ENCODE assay signal across 22 mouse cellular contexts in the genomic region with DNA sequence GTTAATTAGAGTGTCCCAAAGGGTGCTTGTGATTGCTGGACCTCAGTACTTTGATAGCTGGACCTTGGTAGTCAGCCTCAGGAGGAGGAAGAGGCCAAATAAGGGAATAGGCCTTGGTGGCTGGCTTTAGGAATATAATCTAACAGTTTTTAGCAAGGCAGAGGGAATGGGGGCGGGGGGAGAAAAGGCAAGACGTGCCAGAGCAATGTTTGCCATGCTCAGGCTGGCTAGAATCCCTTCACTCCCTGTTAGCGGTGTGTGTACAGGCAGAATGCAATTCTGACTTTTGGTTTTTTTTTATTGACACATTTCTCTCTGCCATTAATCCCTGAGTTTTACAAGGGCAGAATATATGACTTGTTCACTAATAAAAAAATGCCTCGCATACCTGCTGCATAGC.
"Had no signal": no experiment of that assay in that cellular context is flagged by ENCODE, and none has a peak within 500 bp of the region (broad histone marks: within the 10 kb centered on the region; RNA-seq: fewer than 3 reads in every experiment).

No protein-coding gene starts in this region.

- H3K4me1 ChIP-seq: intestine, embryonic 15.5 days had no signal

- H3K9ac ChIP-seq: intestine, embryonic 15.5 days; limb, embryonic 12.5 days; limb, embryonic 15.5 days; liver, embryonic 14.5 days; liver, postnatal 0 days; lung, embryonic 14.5 days; midbrain, embryonic 12.5 days; neural tube, embryonic 13.5 days had no signal

- H3K4me2 ChIP-seq: intestine, embryonic 15.5 days; limb, embryonic 12.5 days; limb, embryonic 15.5 days; liver, embryonic 11.5 days; lung, embryonic 14.5 days; midbrain, embryonic 12.5 days; neural tube, embryonic 13.5 days had no signal

- H3K27me3 ChIP-seq: intestine, embryonic 15.5 days; limb, embryonic 12.5 days; limb, embryonic 15.5 days; midbrain, embryonic 12.5 days; neural tube, embryonic 13.5 days had no signal

- ATAC-seq: intestine, embryonic 15.5 days; liver, postnatal 0 days; lung, postnatal 0 days; midbrain, embryonic 16.5 days had no signal

- H3K36me3 ChIP-seq: intestine, embryonic 15.5 days; limb, embryonic 12.5 days; limb, embryonic 15.5 days; midbrain, embryonic 12.5 days; neural tube, embryonic 13.5 days had no signal

- H3K4me3 ChIP-seq: intestine, embryonic 15.5 days; limb, embryonic 12.5 days; limb, embryonic 15.5 days; midbrain, embryonic 12.5 days; myocyte; neural tube, embryonic 13.5 days had no signal

- H3K27ac ChIP-seq: intestine, embryonic 15.5 days; limb, embryonic 12.5 days; limb, embryonic 15.5 days; liver, embryonic 14.5 days; macrophage; midbrain, embryonic 12.5 days; neural tube, embryonic 13.5 days had no signal

- H3K9me3 ChIP-seq: intestine, embryonic 15.5 days; limb, embryonic 12.5 days; limb, embryonic 15.5 days; midbrain, embryonic 12.5 days; neural tube, embryonic 13.5 days had no signal

- DNase-seq: kidney, adult 11 months; kidney, adult 9 months; kidney, postnatal 14 days; kidney, postnatal 4 days; left cerebral cortex, postnatal 4 days; liver, postnatal 0 days; lung, embryonic 14.5 days; retina, postnatal 1 day; right cerebral cortex, postnatal 14 days; thymus, adult 18-20 months; thymus, postnatal 36 days had no signal
